Mouse (Mus musculus) midbrain, postnatal 0 days (tissue): ENCODE data around the gene Yrdc. TPM values are rescaled to one million over a fixed set of nuclear protein-coding genes. Genes with fewer than 3 reads are reported as not detected.
A peak's percentile ranks its signal among the peaks of the same experiment; 100 is the strongest.

Experiments
- ATAC-seq: fragments of 200-750 bp; cut with Nextera tagmentation; 2 replicates; pipeline ENCODE4 v1.8.0; 2017; ENCODE audit warnings: moderate number of reproducible peaks, mild to moderate bottlenecking, moderate TSS enrichment, moderate library complexity; ENCODE audit not compliant: low FRiP score
- DNase-seq: peaks from one replicate; pipeline ENCODE4 v3.0.0-alpha.2; 2015; ENCODE audit warnings: low spot score
- H3K27ac ChIP-seq: fragments of 300-500 bp; sonication (generic); 2 replicates; pipeline ENCODE4 v1.5.1; 2014; ENCODE audit warnings: low read depth, mild to moderate bottlenecking, low read length, mixed read lengths
- H3K27me3 ChIP-seq: fragments of 300-500 bp; sonication (generic); 2 replicates; pipeline ENCODE4 v1.6.1; 2014; ENCODE audit warnings: low read length, control low read depth, mixed read lengths; ENCODE audit not compliant: insufficient read depth
- H3K36me3 ChIP-seq: fragments of 300-500 bp; sonication (generic); 2 replicates; pipeline ENCODE4 v1.6.1; 2014; ENCODE audit warnings: low read length, control low read depth, mixed read lengths; ENCODE audit not compliant: insufficient read depth
- H3K4me1 ChIP-seq: fragments of 300-500 bp; sonication (generic); 2 replicates; pipeline ENCODE4 v1.6.1; 2014; ENCODE audit warnings: mild to moderate bottlenecking, control low read depth, antibody characterized with exemption, low read length, mixed read lengths; ENCODE audit not compliant: insufficient read depth
- H3K4me2 ChIP-seq: fragments of 300-500 bp; sonication (generic); 2 replicates; pipeline ENCODE4 v1.6.1; 2014; ENCODE audit warnings: low read depth, mild to moderate bottlenecking, low read length, mixed read lengths; ENCODE audit not compliant: poor library complexity, severe bottlenecking
- H3K4me3 ChIP-seq: fragments of 300-500 bp; sonication (generic); 2 replicates; pipeline ENCODE4 v1.5.1; 2014; ENCODE audit warnings: low read depth, mild to moderate bottlenecking, low read length, moderate library complexity
- H3K9ac ChIP-seq: fragments of 300-500 bp; sonication (generic); replicated peaks from 2 replicates; pipeline ENCODE4 v1.6.1; 2014; ENCODE audit warnings: mild to moderate bottlenecking, low read length, moderate library complexity, mixed read lengths; ENCODE audit not compliant: poor library complexity, severe bottlenecking
- H3K9me3 ChIP-seq: fragments of 300-500 bp; sonication (generic); 2 replicates; pipeline ENCODE4 v1.6.1; 2016; ENCODE audit warnings: low read length, control low read depth
- CTCF ChIP-seq: IDR thresholded peaks from 2 replicates; pipeline ENCODE4 v1.5.1; 2016; ENCODE audit warnings: antibody characterized with exemption, mild to moderate bottlenecking
- WGBS: fragments of 180-500 bp; shearing (Covaris S2); extraction: QIAGEN DNeasy Blood & Tissue Kit; methylation state at CpG from one replicate; pipeline ENCODE4 v1.1.7; 2014; 5-methylcytosine and 5-hydroxymethylcytosine counted together
- polyA plus RNA-seq: library from polyadenylated mRNA; unstranded; fragments of >200 nt; fragmentation: Nextera tagmentation; extraction: Ambion mirVana; gene quantifications from 2 replicates; pipeline ENCODE4 v1.2.1, GENCODE M21; 2015
- total RNA-seq: library from RNA; depleted of rRNA; stranded (reverse); fragments of >200 nt; gene quantifications from 2 replicates; pipeline ENCODE4 v1.2.3, GENCODE M21; 2014; rRNA removed

Gene Yrdc
- total and polyA plus RNA-seq, 2 experiments from 2014 or later, result 54.5 to 55.7 TPM

GRCm38 (mm10) chr4:124894508-124895428 lies 44.3 kb downstream of the Yrdc start:
- Histone ChIP-seq H3K9ac (peak overlapping the region; percentile 66), H3K27ac (peak overlapping the region; percentile 38; the same call in 1 of the 2 replicates), H3K36me3 (no peaks in the 10 kb centered on the region), H3K4me1 (0 out of 2 replicates have a peak, but pooled peaks cover 3% of the 10 kb centered on the region), H3K9me3 (no peaks in the 10 kb centered on the region), H3K27me3 (no peaks in the 10 kb centered on the region; the same call in 1 of the 2 replicates), H3K4me2 (peak overlapping the region; percentile 72), H3K4me3 (peak overlapping the region; percentile 49)
- WGBS, result 2% methylated on average over 70 of the region's 83 CpGs
- peak; percentile 53 for TF ChIP-seq CTCF
- ATAC-seq (peak; percentile 76), DNase-seq (peak; percentile 78)

GRCm38 (mm10) chr4:124898428-124898827 lies 47.9 kb downstream of the Yrdc start:
- H3K9me3 ChIP-seq, result no peaks in the 10 kb centered on the region
- 35% methylated on average over 10 of the region's 10 CpGs for WGBS
- H3K4me3 ChIP-seq, result no peak overlapping the region
- DNase-seq (no peak), ATAC-seq (no peak)
- no peak for TF ChIP-seq CTCF
- no peaks in the 10 kb centered on the region; the same call in 1 of the 2 replicates for H3K27me3 ChIP-seq
- no peak overlapping the region for H3K27ac ChIP-seq
- no peak overlapping the region for H3K4me2 ChIP-seq
- no peak overlapping the region for H3K9ac ChIP-seq
- no peaks in the 10 kb centered on the region for H3K36me3 ChIP-seq
- 0 out of 2 replicates have a peak, but pooled peaks cover 3% of the 10 kb centered on the region for H3K4me1 ChIP-seq

- Histone ChIP-seq H3K4me1 (no peaks in the 10 kb centered on the region), H3K27me3 (no peaks in the 10 kb centered on the region; the same call in 1 of the 2 replicates), H3K4me3 (no peak overlapping the region), H3K4me2 (no peak overlapping the region), H3K36me3 (no peaks in the 10 kb centered on the region), H3K9me3 (no peaks in the 10 kb centered on the region), H3K9ac (no peak overlapping the region), H3K27ac (no peak overlapping the region)
- TF ChIP-seq CTCF, result no peak
- ATAC-seq, result no peak
- WGBS, result 59% methylated on average over 5 of the region's 5 CpGs
- DNase-seq, result no peak
These were observed 49.4 kb downstream of the Yrdc start for GRCm38 (mm10) chr4:124899906-124900305.

Other genes with a start within 250 kb of the Yrdc start
- not detected in 2 replicates for gene 3100002H09Rik, start 239.9 kb upstream of the Yrdc start, total RNA-seq
- 0.19 TPM in 1 of 2 replicates, not detected in the other for gene 3100002H09Rik, start 239.9 kb upstream of the Yrdc start, polyA plus RNA-seq
- 17.7 and 19.8 TPM in 2 replicates for gene Pou3f1, start 193.9 kb upstream of the Yrdc start, total RNA-seq
- 11.4 and 11.5 TPM in 2 replicates for gene Pou3f1, start 193.9 kb upstream of the Yrdc start, polyA plus RNA-seq
- 10.3 and 10.9 TPM in 2 replicates for gene Utp11, start 157.1 kb upstream of the Yrdc start, total RNA-seq
- gene Utp11, start 157.1 kb upstream of the Yrdc start, polyA plus RNA-seq, result 30.7 and 31.7 TPM in 2 replicates
- gene Fhl3, start 150.0 kb upstream of the Yrdc start, total RNA-seq, result 5.0 and 6.9 TPM in 2 replicates
- 1.7 and 2.0 TPM in 2 replicates for gene Fhl3, start 150.0 kb upstream of the Yrdc start, polyA plus RNA-seq
- gene Sf3a3, start 135.9 kb upstream of the Yrdc start, total RNA-seq, result 32.8 and 34.3 TPM in 2 replicates
- 73.8 and 75.9 TPM in 2 replicates for gene Sf3a3, start 135.9 kb upstream of the Yrdc start, polyA plus RNA-seq
- gene Inpp5b, start 108.8 kb upstream of the Yrdc start, total RNA-seq, result 19.0 and 20.5 TPM in 2 replicates
- gene Inpp5b, start 108.8 kb upstream of the Yrdc start, polyA plus RNA-seq, result 14.3 and 16.0 TPM in 2 replicates
- 7.0 and 15.5 TPM in 2 replicates for gene Mtf1, start 48.6 kb upstream of the Yrdc start, total RNA-seq
- gene Mtf1, start 48.6 kb upstream of the Yrdc start, polyA plus RNA-seq, result 22.1 and 24.7 TPM in 2 replicates
- 163 and 181 TPM in 2 replicates for gene 1110065P20Rik, start 517 bp downstream of the Yrdc start, total RNA-seq
- 135 and 141 TPM in 2 replicates for gene 1110065P20Rik, start 517 bp downstream of the Yrdc start, polyA plus RNA-seq
- gene Maneal, start 11.5 kb downstream of the Yrdc start, total RNA-seq, result 43.7 and 50.5 TPM in 2 replicates
- 9.4 and 9.5 TPM in 2 replicates for gene Maneal, start 11.5 kb downstream of the Yrdc start, polyA plus RNA-seq
- gene Epha10, start 30.2 kb downstream of the Yrdc start, total RNA-seq, result 43.4 and 50.1 TPM in 2 replicates
- gene Epha10, start 30.2 kb downstream of the Yrdc start, polyA plus RNA-seq, result 14.8 and 15.3 TPM in 2 replicates
- gene 9930104L06Rik, start 86.4 kb downstream of the Yrdc start, total RNA-seq, result 15.6 and 21.7 TPM in 2 replicates
- 8.9 and 9.3 TPM in 2 replicates for gene 9930104L06Rik, start 86.4 kb downstream of the Yrdc start, polyA plus RNA-seq
- gene Cdca8, start 88.6 kb downstream of the Yrdc start, total RNA-seq, result 3.0 and 6.3 TPM in 2 replicates
- 10.3 and 14.8 TPM in 2 replicates for gene Cdca8, start 88.6 kb downstream of the Yrdc start, polyA plus RNA-seq
- 2.5 and 3.0 TPM in 2 replicates for gene Rspo1, start 135.8 kb downstream of the Yrdc start, total RNA-seq
- 1.2 and 1.8 TPM in 2 replicates for gene Rspo1, start 135.8 kb downstream of the Yrdc start, polyA plus RNA-seq
- 51.8 and 57.3 TPM in 2 replicates for gene Gnl2, start 165.9 kb downstream of the Yrdc start, total RNA-seq
- gene Gnl2, start 165.9 kb downstream of the Yrdc start, polyA plus RNA-seq, result 72.5 and 77.5 TPM in 2 replicates
- gene Dnali1, start 215.0 kb downstream of the Yrdc start, total RNA-seq, result 0.47 and 3.1 TPM in 2 replicates
- 1.3 TPM in 2 replicates for gene Dnali1, start 215.0 kb downstream of the Yrdc start, polyA plus RNA-seq
- gene Snip1, start 216.0 kb downstream of the Yrdc start, total RNA-seq, result 33.5 and 35.1 TPM in 2 replicates
- 16.0 and 17.1 TPM in 2 replicates for gene Snip1, start 216.0 kb downstream of the Yrdc start, polyA plus RNA-seq
- 82.6 and 95.2 TPM in 2 replicates for gene Meaf6, start 234.5 kb downstream of the Yrdc start, total RNA-seq
- 139 and 170 TPM in 2 replicates for gene Meaf6, start 234.5 kb downstream of the Yrdc start, polyA plus RNA-seq